Mouse (Mus musculus): ENCODE measurements around the gene Large1. TPM values are rescaled to one million over a fixed set of nuclear protein-coding genes. Genes with fewer than 3 reads are reported as not detected.
"Not testable (repeated sequence)": the region's sequence is repeated elsewhere in the genome, so short reads cannot be mapped to it uniquely, and the experiment has no call there.

Gene Large1
- polyA plus RNA-seq, 1 experiment from 2014 or later, result 0.67 TPM

GRCm38 (mm10) chr8:73007489-73007888, 345.9 kb downstream of the Large1 start:
- ATAC-seq (ENCODE audit: low read depth), result no peak
- H3K27ac ChIP-seq, result no peak overlapping the region
- no peaks in the 10 kb centered on the region for H3K9me3 ChIP-seq (replicated peaks)
- 29% methylated on average over 2 of the region's 2 CpGs for WGBS (ENCODE audit: insufficient replicate concordance)
- H3K9ac ChIP-seq, result no peak overlapping the region
- H3K4me3 ChIP-seq (replicated peaks), result no peak overlapping the region
- no peaks in the 10 kb centered on the region for H3K27me3 ChIP-seq
- H3K36me3 ChIP-seq, result no peaks in the 10 kb centered on the region
- no peaks in the 10 kb centered on the region for H3K4me1 ChIP-seq (replicated peaks)
- no peak for DNase-seq
- H3K4me2 ChIP-seq, result no peak overlapping the region

GRCm38 (mm10) chr8:73003858-73004257, 349.5 kb downstream of the Large1 start:
- H3K27ac ChIP-seq, result no peak overlapping the region
- no peaks in the 10 kb centered on the region for H3K9me3 ChIP-seq (replicated peaks)
- no peaks in the 10 kb centered on the region for H3K27me3 ChIP-seq
- H3K4me1 ChIP-seq (replicated peaks), result no peaks in the 10 kb centered on the region
- peak; percentile 1 for DNase-seq
- H3K36me3 ChIP-seq, result no peaks in the 10 kb centered on the region
- H3K9ac ChIP-seq, result no peak overlapping the region
- no peak overlapping the region for H3K4me3 ChIP-seq (replicated peaks)
- WGBS (ENCODE audit: insufficient replicate concordance), result 46% methylated on average over 2 of the region's 2 CpGs
- ATAC-seq (ENCODE audit: low read depth), result no peak
- H3K4me2 ChIP-seq, result no peak overlapping the region

GRCm38 (mm10) chr8:72993831-72994230, 359.5 kb downstream of the Large1 start:
- DNase-seq, result no peak
- ATAC-seq (ENCODE audit: low read depth), result no peak
- H3K36me3 ChIP-seq, result no peaks in the 10 kb centered on the region
- H3K4me1 ChIP-seq (replicated peaks), result no peaks in the 10 kb centered on the region
- H3K9ac ChIP-seq, result no peak overlapping the region
- no peak overlapping the region for H3K4me3 ChIP-seq (replicated peaks)
- no peaks in the 10 kb centered on the region for H3K9me3 ChIP-seq (replicated peaks)
- no peak overlapping the region for H3K27ac ChIP-seq
- H3K27me3 ChIP-seq, result no peaks in the 10 kb centered on the region
- no peak overlapping the region for H3K4me2 ChIP-seq
- WGBS (ENCODE audit: insufficient replicate concordance), result 62% methylated on average over 1 of the region's 1 CpGs

- WGBS (ENCODE audit: insufficient replicate concordance), result 57% methylated on average over 2 of the region's 2 CpGs
- H3K36me3 ChIP-seq, result no peaks in the 10 kb centered on the region
- no peak for DNase-seq
Observed at GRCm38 (mm10) chr8:72990425-72990824, 362.9 kb downstream of the Large1 start.

GRCm38 (mm10) chr8:72982832-72983231, 370.5 kb downstream of the Large1 start:
- no peaks in the 10 kb centered on the region for H3K27me3 ChIP-seq
- H3K4me1 ChIP-seq (replicated peaks), result no peaks in the 10 kb centered on the region
- H3K4me2 ChIP-seq, result no peak overlapping the region
- ATAC-seq (ENCODE audit: low read depth) (no peak), DNase-seq (no peak)
- no peak overlapping the region for H3K9ac ChIP-seq
- no peaks in the 10 kb centered on the region for H3K36me3 ChIP-seq
- no peaks in the 10 kb centered on the region for H3K9me3 ChIP-seq (replicated peaks)
- WGBS (ENCODE audit: insufficient replicate concordance), result 72% methylated on average over 1 of the region's 1 CpGs
- H3K27ac ChIP-seq, result no peak overlapping the region
- H3K4me3 ChIP-seq (replicated peaks), result no peak overlapping the region

More at GRCm38 (mm10) chr8:72990425-72990824, 362.9 kb downstream of the Large1 start:
- Histone ChIP-seq H3K4me1 (replicated peaks) (no peaks in the 10 kb centered on the region), H3K4me2 (no peak overlapping the region), H3K9me3 (replicated peaks) (no peaks in the 10 kb centered on the region), H3K27me3 (no peaks in the 10 kb centered on the region), H3K9ac (no peak overlapping the region), H3K4me3 (replicated peaks) (no peak overlapping the region), H3K27ac (no peak overlapping the region)
- ATAC-seq (ENCODE audit: low read depth), result no peak

- H3K4me2 ChIP-seq, result no peak overlapping the region
- H3K36me3 ChIP-seq, result no peaks in the 10 kb centered on the region
- H3K9ac ChIP-seq, result no peak overlapping the region
- DNase-seq, result no peak
- H3K27me3 ChIP-seq, result no peaks in the 10 kb centered on the region
- H3K4me3 ChIP-seq (replicated peaks), result no peak overlapping the region
- no peaks in the 10 kb centered on the region for H3K9me3 ChIP-seq (replicated peaks)
- WGBS (ENCODE audit: insufficient replicate concordance), result 78% methylated on average over 3 of the region's 3 CpGs
- H3K4me1 ChIP-seq (replicated peaks), result no peaks in the 10 kb centered on the region
- no peak overlapping the region for H3K27ac ChIP-seq
- ATAC-seq (ENCODE audit: low read depth), result no peak
Observed at GRCm38 (mm10) chr8:72955074-72955473, 398.3 kb downstream of the Large1 start.

- H3K4me1 ChIP-seq (replicated peaks); H3K4me2 ChIP-seq; ATAC-seq (ENCODE audit: low read depth); H3K27ac ChIP-seq; H3K9me3 ChIP-seq (replicated peaks); H3K27me3 ChIP-seq; H3K36me3 ChIP-seq; H3K9ac ChIP-seq; H3K4me3 ChIP-seq (replicated peaks); DNase-seq: not testable (repeated sequence)
- WGBS (ENCODE audit: insufficient replicate concordance), result 44% methylated on average over 8 of the region's 8 CpGs
Observed at GRCm38 (mm10) chr8:72941393-72941792, 411.9 kb downstream of the Large1 start.

GRCm38 (mm10) chr8:72919182-72919902, 434.0 kb downstream of the Large1 start:
- ATAC-seq (ENCODE audit: low read depth), result no peak
- Histone ChIP-seq H3K4me3 (replicated peaks) (no peak overlapping the region), H3K36me3 (no peaks in the 10 kb centered on the region), H3K4me2 (no peak overlapping the region), H3K9ac (no peak overlapping the region), H3K27me3 (no peaks in the 10 kb centered on the region), H3K9me3 (replicated peaks) (no peaks in the 10 kb centered on the region), H3K4me1 (replicated peaks) (no peaks in the 10 kb centered on the region), H3K27ac (no peak overlapping the region)
- 69% methylated on average over 2 of the region's 2 CpGs for WGBS (ENCODE audit: insufficient replicate concordance)
- DNase-seq, result no peak

- no peaks in the 10 kb centered on the region for H3K9me3 ChIP-seq (replicated peaks)
- no peaks in the 10 kb centered on the region for H3K27me3 ChIP-seq
- no peak for ATAC-seq (ENCODE audit: low read depth)
- H3K4me2 ChIP-seq, result no peak overlapping the region
- DNase-seq, result no peak
- H3K9ac ChIP-seq, result no peak overlapping the region
- no peak overlapping the region for H3K27ac ChIP-seq
- H3K4me1 ChIP-seq (replicated peaks), result no peaks in the 10 kb centered on the region
- no peak overlapping the region for H3K4me3 ChIP-seq (replicated peaks)
- 64% methylated on average over 4 of the region's 4 CpGs for WGBS (ENCODE audit: insufficient replicate concordance)
- no peaks in the 10 kb centered on the region for H3K36me3 ChIP-seq
Observed at GRCm38 (mm10) chr8:72905491-72905890, 447.8 kb downstream of the Large1 start.

- Histone ChIP-seq H3K27ac (no peak overlapping the region), H3K4me1 (replicated peaks) (no peaks in the 10 kb centered on the region), H3K4me3 (replicated peaks) (no peak overlapping the region), H3K36me3 (no peaks in the 10 kb centered on the region), H3K27me3 (no peaks in the 10 kb centered on the region), H3K4me2 (no peak overlapping the region), H3K9ac (no peak overlapping the region), H3K9me3 (replicated peaks) (no peaks in the 10 kb centered on the region)
- 70% methylated on average over 6 of the region's 6 CpGs for WGBS (ENCODE audit: insufficient replicate concordance)
- ATAC-seq (ENCODE audit: low read depth) (no peak), DNase-seq (no peak)
Observed at GRCm38 (mm10) chr8:72901591-72901990, 451.7 kb downstream of the Large1 start.

GRCm38 (mm10) chr8:72899321-72899720, 454.0 kb downstream of the Large1 start:
- Histone ChIP-seq H3K27ac (no peak overlapping the region), H3K9me3 (replicated peaks) (no peaks in the 10 kb centered on the region), H3K4me2 (no peak overlapping the region), H3K27me3 (no peaks in the 10 kb centered on the region), H3K4me1 (replicated peaks) (no peaks in the 10 kb centered on the region), H3K4me3 (replicated peaks) (no peak overlapping the region), H3K36me3 (no peaks in the 10 kb centered on the region), H3K9ac (no peak overlapping the region)
- ATAC-seq (ENCODE audit: low read depth), result no peak
- 69% methylated on average over 3 of the region's 3 CpGs for WGBS (ENCODE audit: insufficient replicate concordance)
- no peak for DNase-seq

- no peak overlapping the region for H3K4me3 ChIP-seq (replicated peaks)
Observed at GRCm38 (mm10) chr8:72883033-72883432, 470.3 kb downstream of the Large1 start.

More at GRCm38 (mm10) chr8:72883033-72883432, 470.3 kb downstream of the Large1 start:
- H3K4me2 ChIP-seq, result no peak overlapping the region
- ATAC-seq (ENCODE audit: low read depth) (no peak), DNase-seq (no peak)
- no peak overlapping the region for H3K9ac ChIP-seq
- H3K9me3 ChIP-seq (replicated peaks), result no peaks in the 10 kb centered on the region
- no peak overlapping the region for H3K27ac ChIP-seq
- H3K4me1 ChIP-seq (replicated peaks), result no peaks in the 10 kb centered on the region
- H3K27me3 ChIP-seq, result no peaks in the 10 kb centered on the region
- no peaks in the 10 kb centered on the region for H3K36me3 ChIP-seq
- WGBS (ENCODE audit: insufficient replicate concordance), result 64% methylated on average over 2 of the region's 2 CpGs

Data from liver, embryonic 13.5 days (tissue).